Mouse (Mus musculus): Measurements from ENCODE around the gene Syt9.

GRCm38 (mm10) chr7:107437381-107437780, 66.9 kb downstream of the Syt9 start:
- no peak for TF ChIP-seq POLR2A (IDR thresholded peaks at IDR 0.05; ENCODE audit: control insufficient read depth, extremely low read depth, insufficient read depth, low read length, poor library complexity)
- no peak for TF ChIP-seq CTCF (IDR thresholded peaks at IDR 0.05; ENCODE audit: borderline replicate concordance, control insufficient read depth, extremely low read depth, insufficient read depth, low read length, poor library complexity)
